Mouse (Mus musculus) brain, embryonic 14.5 days (tissue): ENCODE measurements around the gene Ddx24.

Source experiments
- CTCF ChIP-seq: fragments of 200-500 bp; IDR thresholded peaks from 2 replicates; pipeline ENCODE4 v1.5.1; 2012; ENCODE audit warnings: inconsistent platforms, mild to moderate bottlenecking, moderate library complexity, borderline replicate concordance; ENCODE audit not compliant: insufficient read depth, insufficient read length; ENCODE audit errors: extremely low read depth
- POLR2A ChIP-seq: fragments of 200-500 bp; IDR thresholded peaks from 2 replicates; pipeline ENCODE4 v1.6.1; 2012; ENCODE audit warnings: mild to moderate bottlenecking, inconsistent platforms, borderline replicate concordance; ENCODE audit not compliant: poor library complexity, insufficient read depth, insufficient read length, severe bottlenecking; ENCODE audit errors: extremely low read depth

DNA sequence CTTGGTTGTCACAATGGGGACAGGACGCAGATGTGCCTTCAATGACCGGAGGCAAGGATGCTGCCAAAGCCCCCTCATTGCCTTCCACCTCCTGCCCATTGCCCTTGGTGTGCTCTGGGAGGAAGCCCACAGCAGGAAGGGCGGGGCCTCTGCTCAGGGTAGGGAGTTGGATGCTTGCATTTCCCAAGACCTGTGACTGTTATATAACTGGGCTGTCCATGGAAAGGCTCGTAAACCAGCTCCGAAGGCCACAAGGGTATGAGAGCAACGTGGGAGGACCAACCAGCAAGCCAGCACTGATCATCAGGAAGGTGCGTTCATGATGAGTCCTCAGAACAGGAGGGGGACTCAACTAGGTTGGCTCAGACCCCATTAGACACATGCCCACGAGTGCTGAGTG is 64.8 kb downstream of the Ddx24 start:
- TF ChIP-seq CTCF (no peak), POLR2A (no peak)
